Mouse (Mus musculus) forebrain, embryonic 14.5 days (tissue): Measurements from ENCODE around the gene St3gal4. TPM values are rescaled to one million over a fixed set of nuclear protein-coding genes. Genes with fewer than 3 reads are reported as not detected.

Experiments
- ATAC-seq: fragments of 200-750 bp; cut with Nextera tagmentation; 2 replicates; pipeline ENCODE4 v1.8.0; 2017; ENCODE audit warnings: mild to moderate bottlenecking, moderate library complexity
- DNase-seq: peaks from one replicate; pipeline ENCODE4 v3.0.0-alpha.2; 2015; ENCODE audit warnings: low spot score
- H3K27ac ChIP-seq: fragments of 300-500 bp; sonication (generic); 2 replicates; pipeline ENCODE4 v1.5.1; 2014; ENCODE audit warnings: low read depth, mild to moderate bottlenecking, control low read depth, low read length, moderate library complexity
- H3K27me3 ChIP-seq: fragments of 300-500 bp; sonication (generic); replicated peaks from 2 replicates; pipeline ENCODE4 v1.6.1; 2014; ENCODE audit warnings: low read length, control low read depth, mixed read lengths; ENCODE audit not compliant: control insufficient read depth, insufficient read depth
- H3K36me3 ChIP-seq: fragments of 300-500 bp; sonication (generic); 2 replicates; pipeline ENCODE4 v1.6.1; 2014; ENCODE audit warnings: low read length, control low read depth; ENCODE audit not compliant: control insufficient read depth, insufficient read depth
- H3K4me1 ChIP-seq: fragments of 300-500 bp; sonication (generic); 2 replicates; pipeline ENCODE4 v1.6.1; 2014; ENCODE audit warnings: antibody characterized with exemption, low read length, control low read depth; ENCODE audit not compliant: control insufficient read depth, insufficient read depth
- H3K4me2 ChIP-seq: fragments of 300-500 bp; sonication (generic); 2 replicates; pipeline ENCODE4 v1.6.1; 2014; ENCODE audit warnings: mild to moderate bottlenecking, control low read depth, low read length
- H3K4me3 ChIP-seq: fragments of 300-500 bp; sonication (generic); 2 replicates; pipeline ENCODE4 v1.5.1; 2014; ENCODE audit warnings: low read depth, low read length, control low read depth
- H3K9ac ChIP-seq: fragments of 300-500 bp; sonication (generic); 2 replicates; pipeline ENCODE4 v1.6.1; 2014; ENCODE audit warnings: mild to moderate bottlenecking, low read length, control low read depth, moderate library complexity
- H3K9me3 ChIP-seq: fragments of 300-500 bp; sonication (generic); replicated peaks from 2 replicates; pipeline ENCODE4 v1.6.1; 2016; ENCODE audit warnings: low read length, control low read depth, mixed read lengths; ENCODE audit not compliant: control insufficient read depth
- WGBS: fragments of 180-500 bp; shearing (Covaris S2); extraction: QIAGEN DNeasy Blood & Tissue Kit; methylation state at CpG from one replicate; pipeline ENCODE4 v1.1.7; 2014; 5-methylcytosine and 5-hydroxymethylcytosine counted together
- polyA plus RNA-seq: library from polyadenylated mRNA; unstranded; fragments of >200 nt; fragmentation: Nextera tagmentation; extraction: Ambion mirVana; gene quantifications from 2 replicates; pipeline ENCODE4 v1.2.1, GENCODE M21; 2014

Gene St3gal4
- polyA plus RNA-seq, 1 experiment from 2014 or later: 10.1 TPM

DNA sequence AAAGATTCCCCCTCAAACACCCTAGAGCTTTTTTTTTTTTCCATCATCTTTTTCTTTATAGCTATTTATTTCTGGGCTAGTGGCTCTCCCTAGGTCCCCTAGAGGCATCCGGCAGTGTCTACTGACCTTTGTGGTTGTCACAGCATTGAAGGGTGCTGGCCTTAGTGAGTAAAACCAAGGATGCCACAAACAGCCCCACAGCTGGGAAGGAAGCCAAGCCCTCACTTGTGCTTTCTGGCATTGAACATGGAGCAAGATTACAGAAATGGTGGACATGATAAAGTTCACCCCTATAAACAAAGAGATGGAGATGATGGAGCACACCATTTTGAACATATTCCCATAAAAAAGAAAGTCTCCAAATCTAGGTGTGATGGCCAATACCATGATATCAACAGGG lies 97.3 kb downstream of the St3gal4 start:
- Histone ChIP-seq H3K4me3 (no peak overlapping the region), H3K4me2 (no peak overlapping the region), H3K27me3 (peaks cover 10% of the 10 kb centered on the region; the same call in 1 of the 2 replicates), H3K36me3 (no peaks in the 10 kb centered on the region), H3K9me3 (no peaks in the 10 kb centered on the region), H3K4me1 (peaks cover 24% of the 10 kb centered on the region), H3K27ac (no peak overlapping the region), H3K9ac (no peak overlapping the region)
- WGBS: 85% methylated on average over 1 of the region's 1 CpGs
- ATAC-seq (no peak), DNase-seq (no peak)

DNA sequence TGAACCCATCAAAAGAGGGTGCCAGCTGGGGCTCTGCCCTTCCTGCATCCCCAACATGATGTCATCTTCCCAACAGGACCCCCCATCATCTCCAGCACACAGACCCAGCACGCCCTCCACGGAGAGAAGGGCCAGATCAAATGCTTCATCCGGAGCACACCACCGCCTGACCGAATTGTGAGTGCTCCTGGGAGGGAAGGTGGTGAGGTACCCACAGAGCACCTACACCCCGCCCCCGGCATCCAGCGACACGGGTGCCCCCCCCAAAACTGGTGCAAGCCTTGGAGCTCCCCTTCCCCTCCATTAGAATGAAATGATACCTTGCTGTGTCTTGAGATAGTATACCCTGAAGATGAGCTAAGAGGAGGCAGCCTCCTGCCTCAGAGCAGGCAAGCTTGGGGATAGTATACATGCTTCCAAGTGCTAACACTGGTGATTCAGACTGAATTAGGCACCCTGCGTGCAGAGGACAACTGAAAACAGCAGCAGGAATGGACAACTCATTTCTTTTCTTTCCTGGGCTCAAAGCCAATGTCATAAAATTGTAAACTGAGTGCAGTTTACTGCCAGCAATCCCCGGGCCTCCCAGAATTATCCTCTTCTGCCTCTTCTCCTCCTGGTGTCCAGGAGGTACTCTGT lies 98.9 kb downstream of the St3gal4 start:
- Histone ChIP-seq H3K27me3 (peaks cover 5% of the 10 kb centered on the region; the same call in 1 of the 2 replicates), H3K9me3 (no peaks in the 10 kb centered on the region), H3K9ac (no peak overlapping the region), H3K4me3 (no peak overlapping the region), H3K36me3 (no peaks in the 10 kb centered on the region), H3K4me1 (peaks cover 24% of the 10 kb centered on the region), H3K4me2 (no peak overlapping the region), H3K27ac (no peak overlapping the region)
- DNase-seq (no peak), ATAC-seq (no peak)
- 54% methylated on average over 11 of the region's 11 CpGs for WGBS

DNA sequence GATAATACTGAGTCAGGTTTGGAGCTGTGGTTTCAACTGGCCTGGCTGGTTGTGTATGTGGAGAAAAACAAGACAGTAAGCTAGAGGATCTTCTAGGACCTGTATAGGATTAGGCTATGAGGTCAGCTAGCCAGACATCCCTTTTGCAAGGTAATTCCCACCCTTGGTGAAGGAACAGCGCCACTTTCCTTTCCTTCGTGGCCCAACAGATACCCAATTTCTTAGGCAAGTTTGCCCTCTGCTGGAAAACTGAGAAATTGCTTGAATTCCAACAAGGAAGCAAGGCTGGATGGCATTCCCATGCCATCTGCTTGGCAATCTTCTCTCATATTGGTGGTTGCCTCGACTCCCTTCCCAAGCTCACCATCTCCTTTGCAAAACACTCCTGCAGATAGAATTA lies 99.7 kb downstream of the St3gal4 start:
- DNase-seq (peak; percentile 93), ATAC-seq (peak; percentile 41)
- Histone ChIP-seq H3K27me3 (peaks cover 5% of the 10 kb centered on the region; the same call in 1 of the 2 replicates), H3K4me3 (no peak overlapping the region), H3K4me2 (no peak overlapping the region), H3K36me3 (no peaks in the 10 kb centered on the region), H3K4me1 (peaks cover 19% of the 10 kb centered on the region), H3K9me3 (no peaks in the 10 kb centered on the region), H3K27ac (no peak overlapping the region; the same call in 1 of the 2 replicates), H3K9ac (no peak overlapping the region)
- 7% methylated on average over 3 of the region's 3 CpGs for WGBS

DNA sequence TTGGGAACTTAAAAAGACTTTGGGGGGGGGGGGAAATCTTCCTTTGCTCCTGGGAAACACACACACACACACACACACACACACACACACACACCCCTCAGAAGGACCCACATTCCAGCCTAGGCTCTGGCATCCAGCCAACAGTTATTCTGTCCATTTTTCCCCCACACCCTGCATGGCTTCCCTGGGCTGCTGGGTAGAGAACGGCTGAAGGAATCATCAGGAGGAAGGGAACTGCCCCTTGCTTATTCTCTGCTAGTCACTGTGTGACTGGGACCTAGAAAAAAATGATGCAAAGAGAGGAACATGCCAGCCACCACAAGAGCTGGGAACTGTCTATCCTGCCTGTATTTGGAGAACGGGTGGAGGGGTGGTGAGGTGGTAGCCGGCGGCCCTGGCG lies 101.0 kb downstream of the St3gal4 start:
- Histone ChIP-seq H3K9ac (no peak overlapping the region; the same call in 1 of the 2 replicates), H3K9me3 (no peaks in the 10 kb centered on the region), H3K27me3 (no peaks in the 10 kb centered on the region), H3K4me1 (peaks cover 16% of the 10 kb centered on the region), H3K4me3 (no peak overlapping the region), H3K4me2 (peak overlapping the region; percentile 29), H3K27ac (no peak overlapping the region), H3K36me3 (no peaks in the 10 kb centered on the region)
- DNase-seq (no peak), ATAC-seq (peak; percentile 33; the same call in 1 of the 2 replicates)
- WGBS: 42% methylated on average over 5 of the region's 5 CpGs

DNA sequence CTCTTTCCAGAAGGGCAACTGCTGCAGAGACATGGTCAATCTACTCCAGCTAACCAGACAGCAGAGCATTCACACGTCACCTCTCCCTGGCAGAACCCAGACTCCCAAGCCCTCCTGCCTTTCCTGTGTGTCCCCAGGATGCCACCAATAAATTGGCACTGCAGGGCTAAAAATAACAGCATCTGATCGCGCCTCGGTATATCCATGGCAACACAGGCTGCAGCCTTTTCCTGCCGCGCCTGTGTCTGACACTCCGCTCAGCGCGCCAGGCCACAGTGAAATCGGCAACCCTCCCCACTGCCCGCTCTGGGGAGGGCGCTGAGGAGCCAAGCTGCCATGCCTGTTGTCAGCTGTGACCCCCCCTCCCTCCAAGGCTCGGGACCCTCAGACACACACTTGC lies 101.5 kb downstream of the St3gal4 start:
- no peak overlapping the region for H3K4me3 ChIP-seq
- 13% methylated on average over 13 of the region's 13 CpGs for WGBS
- H3K36me3 ChIP-seq: no peaks in the 10 kb centered on the region
- no peak overlapping the region; the same call in 1 of the 2 replicates for H3K9ac ChIP-seq
- no peaks in the 10 kb centered on the region for H3K9me3 ChIP-seq
- ATAC-seq (peak; percentile 80), DNase-seq (peak; percentile 87)
- peaks cover 16% of the 10 kb centered on the region for H3K4me1 ChIP-seq
- peak overlapping the region; percentile 39; the same call in 1 of the 2 replicates for H3K27ac ChIP-seq
- no peaks in the 10 kb centered on the region for H3K27me3 ChIP-seq
- peak overlapping the region; percentile 29 for H3K4me2 ChIP-seq

DNA sequence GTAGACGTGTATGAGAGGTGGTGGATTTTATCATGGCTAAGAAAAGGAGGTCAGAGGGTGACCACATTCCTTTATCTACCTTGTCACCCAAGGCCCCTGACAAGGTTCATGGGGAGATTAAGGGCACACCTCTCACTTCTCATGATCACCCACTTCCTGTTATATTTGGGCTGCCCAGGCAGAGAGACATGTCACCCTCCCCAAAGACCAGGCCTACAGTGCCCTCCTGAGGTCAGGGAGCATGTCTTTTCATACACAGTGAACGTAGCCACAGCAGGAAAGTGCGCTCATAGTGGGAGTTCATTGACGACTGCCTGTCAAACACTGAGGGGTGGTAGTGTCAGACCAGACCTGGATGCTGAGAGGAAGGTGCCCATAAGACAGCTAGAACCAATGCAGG lies 102.3 kb downstream of the St3gal4 start:
- H3K4me1 ChIP-seq: peaks cover 16% of the 10 kb centered on the region
- 52% methylated on average over 4 of the region's 4 CpGs for WGBS
- no peaks in the 10 kb centered on the region for H3K36me3 ChIP-seq
- H3K27ac ChIP-seq: peak overlapping the region; percentile 39; the same call in 1 of the 2 replicates
- H3K27me3 ChIP-seq: no peaks in the 10 kb centered on the region
- DNase-seq (no peak), ATAC-seq (peak; percentile 13; the same call in 1 of the 2 replicates)
- H3K4me2 ChIP-seq: no peak overlapping the region
- no peak overlapping the region for H3K4me3 ChIP-seq
- H3K9me3 ChIP-seq: no peaks in the 10 kb centered on the region
- H3K9ac ChIP-seq: no peak overlapping the region

DNA sequence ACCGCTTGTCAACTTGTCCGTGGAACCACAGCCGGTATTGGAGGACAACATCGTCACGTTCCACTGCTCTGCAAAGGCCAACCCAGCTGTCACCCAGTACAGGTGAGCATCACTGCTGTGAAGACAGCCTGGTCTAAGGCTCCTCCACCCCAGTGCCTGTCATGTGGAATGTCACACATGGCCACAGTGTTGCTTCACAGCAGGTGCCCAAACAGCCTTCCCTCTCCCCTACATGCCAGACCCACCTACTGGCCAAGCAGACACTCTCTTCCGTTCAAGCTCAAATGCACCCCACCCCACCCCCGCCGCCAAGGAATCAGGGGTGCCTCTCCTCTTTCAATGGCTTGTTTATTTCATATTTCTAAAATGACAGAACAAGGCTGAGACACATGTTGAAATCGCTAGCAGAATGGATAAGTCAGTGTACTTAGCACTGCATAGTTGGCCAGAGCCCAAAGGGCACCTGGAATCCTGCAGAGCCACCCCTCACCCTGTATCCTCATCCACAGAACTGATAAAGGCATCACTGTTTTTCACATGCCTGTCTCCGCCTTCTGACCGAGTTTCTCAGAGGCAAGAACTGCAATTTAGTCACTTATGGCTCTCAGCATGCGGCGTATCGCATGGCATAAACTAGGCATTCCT lies 111.2 kb downstream of the St3gal4 start:
- Histone ChIP-seq H3K36me3 (no peaks in the 10 kb centered on the region), H3K9me3 (no peaks in the 10 kb centered on the region), H3K4me1 (no peaks in the 10 kb centered on the region), H3K27ac (no peak overlapping the region), H3K27me3 (no peaks in the 10 kb centered on the region), H3K4me2 (no peak overlapping the region), H3K9ac (no peak overlapping the region), H3K4me3 (no peak overlapping the region)
- 85% methylated on average over 14 of the region's 14 CpGs for WGBS
- ATAC-seq (no peak), DNase-seq (no peak)

DNA sequence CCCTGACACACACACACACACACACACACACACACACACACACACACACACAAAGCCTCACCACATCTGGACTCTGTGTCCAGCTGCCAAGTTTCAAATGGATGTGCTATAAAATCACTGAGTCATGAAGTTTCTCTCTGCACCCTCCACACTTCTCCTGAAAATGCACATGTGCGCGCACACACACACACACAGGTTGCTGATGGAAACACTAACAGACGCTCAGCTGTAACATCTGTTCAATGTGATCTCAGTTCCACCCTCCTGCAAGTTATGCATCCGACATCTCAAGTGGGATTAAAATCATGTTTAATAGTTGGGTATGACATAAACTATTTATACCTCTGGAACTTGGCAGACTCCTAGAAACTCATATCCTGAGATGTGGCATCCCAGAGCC lies 115.0 kb downstream of the St3gal4 start:
- WGBS: 90% methylated on average over 4 of the region's 4 CpGs
- DNase-seq: no peak
- Histone ChIP-seq H3K9ac (no peak overlapping the region), H3K4me2 (no peak overlapping the region), H3K9me3 (no peaks in the 10 kb centered on the region), H3K4me3 (no peak overlapping the region), H3K27me3 (no peaks in the 10 kb centered on the region), H3K36me3 (no peaks in the 10 kb centered on the region), H3K27ac (no peak overlapping the region), H3K4me1 (no peaks in the 10 kb centered on the region)
- ATAC-seq: no peak
